Mouse (Mus musculus) cerebellum, adult 2 months (tissue): ENCODE data around the gene Cradd.

ENCODE experiments used
- CTCF ChIP-seq: fragments of 200-500 bp; IDR thresholded peaks from 2 replicates; pipeline ENCODE4 v1.5.1; 2011; ENCODE audit warnings: low read depth, mild to moderate bottlenecking, control low read depth, low read length, moderate library complexity, borderline replicate concordance; ENCODE audit not compliant: insufficient read depth
- POLR2A ChIP-seq: fragments of 200-500 bp; IDR thresholded peaks from 2 replicates; pipeline ENCODE4 v1.6.1; 2011; ENCODE audit warnings: low read length, control low read depth, borderline replicate concordance; ENCODE audit not compliant: insufficient read depth

GRCm38 (mm10) chr10:95199541-95200269 lies 124.2 kb downstream of the Cradd start:
- TF ChIP-seq CTCF (no peak), POLR2A (no peak)
